9 mouse cellular contexts compared by ENCODE assay signal in genomic region chr10:80247849-80248248, GRCm38 (mm10). TPM values are rescaled to one million over a fixed set of nuclear protein-coding genes. Genes with fewer than 3 reads are reported as not detected.
DNase-seq lines count a peak whose midpoint lies in the region; ATAC-seq and TF ChIP-seq lines count a peak whose summit lies in the region.
"Had no signal": no experiment of that assay in that cellular context is flagged by ENCODE, and none has a peak within 500 bp of the region (broad histone marks: within the 10 kb centered on the region; RNA-seq: fewer than 3 reads in every experiment).

No protein-coding gene starts in this region.

- ATAC-seq in intestine, postnatal 0 days, result no peak
- ATAC-seq in intestine, embryonic 15.5 days, result no peak

- DNase-seq in ZHBTc4 (ENCODE audit: low read depth, low spot score), result peak; percentile 64
- DNase-seq in liver, result peak; percentile 25
- no peak for DNase-seq in urinary bladder, adult 18-20 months (ENCODE audit: low spot score in 2 of 2)
- DNase-seq in ovary, postnatal 36 days (ENCODE audit: low spot score), result no peak
- DNase-seq: gastrocnemius, postnatal 25 days had no signal

- 49% methylated on average over 6 of the region's 6 CpGs for WGBS in intestine, postnatal 0 days
- 46% methylated on average over 6 of the region's 6 CpGs for WGBS in intestine, embryonic 15.5 days

- peaks cover 25% of the 10 kb centered on the region for H3K36me3 ChIP-seq in intestine, postnatal 0 days (ENCODE audit: control insufficient read depth, insufficient read depth)
- peaks cover 25% of the 10 kb centered on the region for H3K36me3 ChIP-seq in intestine, embryonic 15.5 days
- peaks cover 45% of the 10 kb centered on the region for H3K36me3 ChIP-seq in E14TG2a.4 (ENCODE audit: insufficient read depth, low read length)

- no peak overlapping the region for H3K27ac ChIP-seq in intestine, postnatal 0 days (ENCODE audit: low read depth, low read length)
- H3K27ac ChIP-seq in intestine, embryonic 15.5 days, result no peak overlapping the region
- H3K27ac ChIP-seq: limb, embryonic 15.5 days had no signal

- no peaks in the 10 kb centered on the region for H3K9me3 ChIP-seq in intestine, postnatal 0 days (ENCODE audit: control insufficient read depth)
- no peaks in the 10 kb centered on the region for H3K9me3 ChIP-seq in intestine, embryonic 15.5 days
- H3K9me3 ChIP-seq in E14TG2a.4 (ENCODE audit: low read length), result no peaks in the 10 kb centered on the region
- H3K9me3 ChIP-seq: limb, embryonic 15.5 days had no signal

- H3K4me2 ChIP-seq in intestine, postnatal 0 days (replicated peaks; ENCODE audit: low read depth), result no peak overlapping the region
- no peak overlapping the region for H3K4me2 ChIP-seq in intestine, embryonic 15.5 days (replicated peaks)

- peak; percentile 67 for TF ChIP-seq CTCF in intestine, postnatal 0 days (IDR thresholded peaks at IDR 0.05; ENCODE audit: low read depth)
- 0 out of 2 replicates have a peak, but pooled peaks have one; percentile 7 for TF ChIP-seq CTCF in E14TG2a.4 (conservative IDR thresholded peaks at IDR 0.05; ENCODE audit: low read length)

- H3K4me1 ChIP-seq in intestine, postnatal 0 days (replicated peaks; ENCODE audit: control insufficient read depth, insufficient read depth, low read length), result no peaks in the 10 kb centered on the region
- H3K4me1 ChIP-seq in intestine, embryonic 15.5 days (replicated peaks), result peaks cover 20% of the 10 kb centered on the region
- H3K4me1 ChIP-seq in E14TG2a.4 (replicated peaks; ENCODE audit: low read depth, low read length), result peaks cover 50% of the 10 kb centered on the region

- no peak overlapping the region for H3K4me3 ChIP-seq in intestine, postnatal 0 days (ENCODE audit: low read depth, low read length)
- H3K4me3 ChIP-seq in intestine, embryonic 15.5 days (replicated peaks), result no peak overlapping the region
- H3K4me3 ChIP-seq in E14TG2a.4 (replicated peaks; ENCODE audit: low read length), result peak overlapping the region; percentile 99; the same call in 1 of the 2 replicates

- no peak overlapping the region for H3K9ac ChIP-seq in intestine, postnatal 0 days (ENCODE audit: low read depth, low read length)
- no peak overlapping the region for H3K9ac ChIP-seq in intestine, embryonic 15.5 days
- H3K9ac ChIP-seq: limb, embryonic 15.5 days had no signal

- no peaks in the 10 kb centered on the region for H3K27me3 ChIP-seq in intestine, postnatal 0 days (replicated peaks; ENCODE audit: control insufficient read depth, insufficient read depth, low read length)
- no peaks in the 10 kb centered on the region for H3K27me3 ChIP-seq in intestine, embryonic 15.5 days (replicated peaks)
- no peaks in the 10 kb centered on the region for H3K27me3 ChIP-seq in E14TG2a.4 (ENCODE audit: insufficient read depth, low read length)
- H3K27me3 ChIP-seq: limb, embryonic 15.5 days had no signal

RNA-seq across cellular contexts. Expression of gene Ndufs7, which starts 1.1 kb away (rescaled TPM):
- 584 and 605 TPM in 2 replicates for polyA plus RNA-seq in intestine, postnatal 0 days (2015; fragmentation: Nextera tagmentation; extraction: Ambion mirVana)
- 467 and 534 TPM in 2 replicates for polyA plus RNA-seq in intestine, embryonic 15.5 days (2015; fragmentation: Nextera tagmentation; extraction: Ambion mirVana)

RNA-seq across cellular contexts. Expression of gene Gamt, which starts 13.0 kb away (rescaled TPM):
- polyA plus RNA-seq in intestine, postnatal 0 days (2015; fragmentation: Nextera tagmentation; extraction: Ambion mirVana), result 30.1 and 37.2 TPM in 2 replicates
- 71.0 and 112 TPM in 2 replicates for polyA plus RNA-seq in intestine, embryonic 15.5 days (2015; fragmentation: Nextera tagmentation; extraction: Ambion mirVana)

RNA-seq across cellular contexts. Expression of gene Dazap1, which starts 13.4 kb away (rescaled TPM):
- polyA plus RNA-seq in intestine, postnatal 0 days (2015; fragmentation: Nextera tagmentation; extraction: Ambion mirVana), result 26.6 and 29.0 TPM in 2 replicates
- polyA plus RNA-seq in intestine, embryonic 15.5 days (2015; fragmentation: Nextera tagmentation; extraction: Ambion mirVana), result 53.1 and 57.0 TPM in 2 replicates

RNA-seq across cellular contexts. Expression of gene Mum1, which starts 21.6 kb away (rescaled TPM):
- polyA plus RNA-seq in intestine, postnatal 0 days (2015; fragmentation: Nextera tagmentation; extraction: Ambion mirVana), result 21.9 and 22.5 TPM in 2 replicates
- 53.0 and 55.2 TPM in 2 replicates for polyA plus RNA-seq in intestine, embryonic 15.5 days (2015; fragmentation: Nextera tagmentation; extraction: Ambion mirVana)

RNA-seq across cellular contexts. Expression of gene Rps15, which starts 44.4 kb away (rescaled TPM):
- 708 and 727 TPM in 2 replicates for polyA plus RNA-seq in intestine, postnatal 0 days (2015; fragmentation: Nextera tagmentation; extraction: Ambion mirVana)
- polyA plus RNA-seq in intestine, embryonic 15.5 days (2015; fragmentation: Nextera tagmentation; extraction: Ambion mirVana), result 974 and 1,020 TPM in 2 replicates

Comparison
In these comparisons a context has a peak if more than half of its experiments do, and no peak if none do; other contexts are left out.
1. DNase-seq: peak in ZHBTc4 (single experiment) and liver (single experiment); none in urinary bladder, adult 18-20 months (0 of 2) and ovary, postnatal 36 days (single experiment).